Mouse (Mus musculus) heart, postnatal 10 days (tissue): Measurements from ENCODE around the gene Taf12. TPM values are rescaled to one million over a fixed set of nuclear protein-coding genes. Genes with fewer than 3 reads are reported as not detected.
"Not testable (repeated sequence)": the region's sequence is repeated elsewhere in the genome, so short reads cannot be mapped to it uniquely, and the experiment has no call there.

Experiments
- DNase-seq, 2 experiments: peaks; one replicate each; pipeline ENCODE4 v3.0.0; 2021
- intact Hi-C: fragments of 180-260 bp; cut with DNase I; formaldehyde crosslinking; loops from one replicate; pipeline ENCODE4 v1.15.1; 2025
- total RNA-seq, 2 experiments: library from RNA; stranded (reverse); gene quantifications; 2 replicates each; pipeline ENCODE4 v1.2.3; 2021

Gene Taf12
- total RNA-seq, 2 experiments from 2014 or later: 21.8 to 28.0 TPM

DNA sequence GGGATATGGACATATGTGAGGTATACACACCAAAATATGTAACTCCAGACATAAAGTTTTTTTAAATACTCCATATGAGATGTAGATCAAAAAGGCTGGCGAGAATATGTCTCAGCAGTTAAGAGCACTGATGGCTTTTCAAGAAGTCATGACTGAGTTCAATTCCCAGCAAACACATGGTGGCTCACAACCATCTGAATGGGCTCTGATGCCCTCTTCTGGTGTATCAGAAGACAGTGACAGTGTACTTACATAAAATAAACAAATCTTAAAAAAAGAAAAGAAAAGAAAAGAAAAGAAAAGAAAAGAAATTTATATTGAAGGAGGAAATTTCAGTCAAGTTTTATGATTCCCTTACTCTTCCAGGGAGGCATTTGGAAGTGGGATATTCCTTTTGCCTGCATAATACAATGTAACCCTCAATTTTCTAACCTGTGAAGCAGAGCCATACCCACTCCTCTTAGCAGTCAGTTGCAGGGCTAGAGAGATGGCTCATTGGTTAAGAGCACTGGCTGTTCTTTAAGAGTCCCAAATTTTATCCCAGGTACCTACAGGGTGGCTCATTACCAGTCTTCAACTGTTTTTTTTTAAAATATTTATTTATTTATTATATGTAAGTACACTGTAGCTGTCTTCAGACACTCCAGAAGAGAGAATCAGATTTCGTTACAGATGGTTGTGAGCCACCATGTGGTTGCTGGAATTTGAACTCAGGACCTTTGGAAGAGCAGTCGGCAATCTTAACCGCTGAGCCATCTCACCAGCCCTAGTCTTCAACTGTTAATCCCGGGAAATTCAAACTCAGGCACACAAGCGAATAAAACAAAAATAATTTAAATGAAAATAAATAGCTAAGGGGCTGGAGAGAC lies 5.1 kb upstream of the Taf12 start:
- intact Hi-C loops: no loop called here
- DNase-seq: no peak

DNA sequence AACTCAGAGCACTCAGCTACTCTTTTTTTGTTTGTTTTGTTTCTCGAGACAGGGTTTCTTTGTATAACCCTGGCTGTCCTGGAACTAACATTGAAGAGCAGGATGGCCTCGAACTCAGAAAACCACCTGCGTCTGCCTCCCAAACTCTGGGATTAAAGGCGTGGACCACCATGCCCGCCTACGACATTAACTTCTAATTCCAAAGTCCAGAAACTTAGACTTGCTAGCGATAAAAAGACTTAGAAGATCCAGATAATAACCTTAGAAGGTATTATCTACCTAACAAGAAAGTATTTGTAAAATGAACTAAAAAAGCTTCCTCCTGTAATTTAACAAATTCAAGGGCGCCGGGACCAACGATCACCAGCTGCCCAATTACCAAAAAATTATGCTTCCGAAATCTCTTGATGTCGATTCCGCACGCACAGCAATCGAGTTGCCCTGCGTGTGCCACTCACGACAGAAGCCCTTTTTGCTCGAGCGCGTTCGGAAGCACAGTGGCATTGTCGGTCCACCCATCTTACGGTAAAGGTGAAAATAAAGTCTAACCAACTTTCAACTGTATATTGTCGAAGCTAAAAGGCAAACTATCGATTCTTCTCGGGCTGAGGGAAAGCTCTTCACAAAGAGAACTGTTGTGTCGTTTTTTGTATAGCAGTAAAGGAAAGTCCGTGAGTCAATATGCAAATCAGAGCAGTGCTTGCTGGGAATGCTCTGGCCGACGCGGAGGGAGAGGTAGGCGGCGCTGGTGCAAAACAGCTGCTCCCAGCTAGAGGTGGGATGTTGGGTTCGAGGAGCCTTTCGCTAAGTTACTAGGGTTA lies 4.2 kb upstream of the Taf12 start:
- DNase-seq: peak; percentile 88 to 90
- intact Hi-C loops: loop anchor here (1.0 to 5.0 kb wide), 4 partner anchors 58 to 242 kb away; partner anchors contain the start of genes Phactr4, Sesn2 and Ythdf2

DNA sequence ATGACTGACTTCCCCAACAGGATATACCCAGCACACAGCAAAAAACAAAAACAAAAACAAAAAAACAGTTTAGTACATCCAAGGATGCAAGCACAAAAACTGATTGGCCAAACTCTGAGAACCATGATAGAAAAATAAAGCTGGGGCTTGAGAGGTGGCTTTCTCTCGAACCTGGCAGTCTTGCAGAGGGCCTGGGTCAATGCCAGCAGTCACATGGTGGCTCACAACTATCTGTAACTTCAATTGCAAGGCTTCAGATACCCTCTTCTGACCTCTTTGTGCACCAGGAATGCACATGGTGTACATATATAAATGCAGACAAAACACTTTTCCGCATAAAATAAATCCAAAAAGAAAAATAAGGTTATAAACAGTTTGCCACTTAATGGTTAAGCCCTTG lies 1.0 kb upstream of the Taf12 start:
- peak; percentile 23 to 36 for DNase-seq
- intact Hi-C loops: loop anchor here (5.0 kb wide), 3 partner anchors 74 to 239 kb away; partner anchors contain the start of genes Phactr4 and Sesn2

DNA sequence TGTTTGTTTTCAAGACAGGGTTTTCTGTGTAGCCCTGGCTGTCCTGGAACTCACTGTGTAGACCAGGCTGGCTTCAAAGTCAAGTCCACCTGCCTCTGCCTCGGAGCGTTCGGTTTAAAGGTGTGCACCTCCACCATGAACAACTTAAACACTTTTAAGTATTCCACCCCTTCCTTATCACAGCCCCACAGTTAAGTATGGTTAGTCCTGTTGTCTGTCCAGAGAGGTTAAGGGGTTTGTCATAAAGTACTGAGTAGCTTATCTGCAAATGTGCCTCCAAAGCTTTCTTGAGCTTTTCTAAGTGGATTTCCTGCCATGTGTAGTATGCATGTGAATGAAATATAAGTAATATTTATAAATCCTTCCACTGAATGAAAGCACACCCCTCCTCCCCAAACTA lies 1.8 kb downstream of the Taf12 start:
- intact Hi-C loops: loop anchor here (2.0 kb wide), 2 partner anchors 15 to 33 kb away; no protein-coding TSS in a partner anchor

DNA sequence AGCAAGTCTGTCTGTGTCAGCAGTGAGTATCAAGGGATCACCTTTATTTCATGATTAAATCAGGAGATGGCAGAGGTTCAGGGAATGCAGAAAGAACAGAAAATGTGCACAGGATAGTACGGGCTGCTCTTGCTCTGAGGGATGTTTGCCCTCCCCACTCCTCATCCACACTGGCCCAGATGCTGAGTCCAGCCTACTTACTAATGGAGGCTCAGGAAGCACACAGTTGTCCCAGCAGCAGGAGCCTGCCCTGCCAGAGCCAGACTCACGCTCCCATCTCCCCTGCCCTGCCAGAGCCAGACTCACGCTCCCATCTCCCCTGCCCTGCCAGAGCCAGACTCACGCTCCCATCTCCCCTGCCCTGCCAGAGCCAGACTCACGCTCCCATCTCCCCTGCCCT lies 14.7 kb downstream of the Taf12 start:
- DNase-seq, intact Hi-C loops: not testable (repeated sequence)

More for the DNA sequence above, 1.8 kb downstream of the Taf12 start:
- DNase-seq: no peak

DNA sequence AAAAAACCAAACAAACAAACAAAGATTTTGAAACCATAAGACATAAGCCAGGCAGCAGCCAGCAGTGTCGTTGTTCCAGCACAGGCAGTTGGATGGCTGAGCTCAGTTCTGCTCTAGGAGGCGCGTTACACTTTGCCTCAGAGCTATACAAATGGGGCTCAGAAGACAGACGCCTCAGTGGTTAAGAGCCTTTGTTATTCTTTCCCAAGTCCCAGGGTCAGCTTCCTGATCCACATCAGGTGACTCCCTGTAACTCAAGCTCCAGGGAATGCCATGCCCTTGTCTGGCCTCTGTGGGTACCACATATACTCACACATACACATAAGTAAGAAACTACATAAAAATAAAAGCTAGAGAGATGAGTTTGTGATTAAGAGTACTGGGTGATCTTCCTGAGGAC lies 16.9 kb downstream of the Taf12 start:
- intact Hi-C loops: loop anchor here (2.0 to 5.0 kb wide), 3 partner anchors 14 to 221 kb away; partner anchors contain the start of gene Sesn2
- no peak for DNase-seq

DNA sequence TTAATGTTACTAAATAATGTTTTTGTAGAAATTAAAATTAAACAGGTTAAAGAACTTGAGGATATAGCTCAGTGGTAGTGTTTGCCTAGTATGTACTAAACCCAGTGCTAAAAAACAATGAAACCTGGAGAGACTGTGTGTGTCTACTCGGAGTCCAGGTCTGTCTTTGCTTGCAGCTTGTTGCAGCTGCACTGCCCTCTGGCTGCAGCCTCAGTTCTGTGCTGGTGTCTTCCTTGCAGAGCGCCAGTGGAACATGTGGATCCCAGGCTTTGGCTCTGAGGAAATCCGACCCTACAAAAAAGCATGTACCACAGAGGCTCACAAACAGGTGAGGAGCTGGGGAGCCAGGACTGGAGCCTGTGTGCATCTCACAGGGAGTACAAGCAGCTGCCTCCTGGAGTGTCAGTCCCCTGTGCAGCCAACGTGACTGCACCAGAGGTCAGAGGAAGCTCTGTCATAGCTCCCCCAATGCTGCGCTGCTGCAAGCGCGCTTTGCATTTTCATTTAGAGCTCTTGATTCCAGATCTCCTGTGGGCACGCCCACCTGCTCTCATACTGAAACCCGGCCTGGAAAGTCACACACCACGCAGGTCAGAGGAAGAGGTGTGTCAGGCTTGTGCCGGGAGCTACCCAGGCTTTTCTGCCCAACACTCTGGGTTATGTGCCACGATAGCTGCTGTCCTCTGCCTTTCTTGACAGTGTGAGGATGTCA lies 17.6 kb downstream of the Taf12 start:
- intact Hi-C loops: loop anchor here (2.0 to 5.0 kb wide), 3 partner anchors 15 to 221 kb away; partner anchors contain the start of gene Sesn2
- no peak for DNase-seq

DNA sequence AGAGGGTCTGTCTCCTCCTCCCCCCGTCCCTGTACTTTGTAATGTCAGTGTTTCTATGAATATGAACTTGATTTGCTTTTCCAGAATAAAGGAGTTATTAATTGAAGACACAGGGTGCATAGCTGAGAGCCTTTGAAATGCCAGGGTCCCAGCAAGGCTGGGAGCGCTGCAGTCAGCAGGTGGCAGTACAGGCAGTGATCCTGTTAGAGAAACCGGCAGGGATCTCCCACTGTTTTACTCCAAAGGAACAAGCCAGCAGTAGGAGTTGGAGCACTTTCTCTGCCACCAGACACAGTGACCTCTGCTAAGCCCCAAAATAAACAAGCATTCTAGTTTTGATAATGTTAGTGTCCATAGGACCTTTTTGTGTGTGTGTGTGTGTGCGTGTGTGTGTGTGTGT lies 18.8 kb downstream of the Taf12 start:
- DNase-seq: peak; percentile 76 to 82
- intact Hi-C loops: loop anchor here (1.0 to 5.0 kb wide), 3 partner anchors 52 to 219 kb away; partner anchors contain the start of gene Sesn2

DNA sequence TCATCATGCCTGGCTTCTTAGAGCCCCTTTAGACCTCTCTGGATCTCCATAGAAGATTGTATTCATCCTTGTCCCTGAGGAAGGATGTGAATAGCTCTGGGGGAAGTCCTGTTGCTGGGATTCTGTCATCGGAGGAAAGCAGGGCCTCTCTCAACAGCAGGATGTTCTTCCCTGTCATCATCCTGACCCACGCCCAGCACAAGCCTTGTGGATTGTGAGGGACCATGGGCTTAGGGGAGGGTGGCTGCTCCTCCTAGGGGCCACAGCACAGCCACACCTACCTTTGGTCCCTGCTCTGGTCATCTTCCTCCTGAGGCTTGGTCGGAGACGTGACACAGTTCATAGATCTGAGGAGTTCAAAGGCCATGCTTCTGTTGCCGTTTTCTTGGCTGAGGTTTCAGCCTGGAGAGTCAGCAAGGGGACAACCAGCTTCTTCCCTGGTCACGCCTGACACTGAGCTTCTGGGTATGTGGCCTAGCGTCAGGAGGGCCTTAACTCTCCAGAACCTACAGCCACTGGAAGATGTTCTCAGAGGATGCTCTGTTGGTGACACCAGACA lies 19.6 kb downstream of the Taf12 start:
- intact Hi-C loops: loop anchor here (1.0 to 5.0 kb wide), 3 partner anchors 52 to 219 kb away; partner anchors contain the start of gene Sesn2
- peak in 1 of 2 experiments; percentile 22 for DNase-seq

DNA sequence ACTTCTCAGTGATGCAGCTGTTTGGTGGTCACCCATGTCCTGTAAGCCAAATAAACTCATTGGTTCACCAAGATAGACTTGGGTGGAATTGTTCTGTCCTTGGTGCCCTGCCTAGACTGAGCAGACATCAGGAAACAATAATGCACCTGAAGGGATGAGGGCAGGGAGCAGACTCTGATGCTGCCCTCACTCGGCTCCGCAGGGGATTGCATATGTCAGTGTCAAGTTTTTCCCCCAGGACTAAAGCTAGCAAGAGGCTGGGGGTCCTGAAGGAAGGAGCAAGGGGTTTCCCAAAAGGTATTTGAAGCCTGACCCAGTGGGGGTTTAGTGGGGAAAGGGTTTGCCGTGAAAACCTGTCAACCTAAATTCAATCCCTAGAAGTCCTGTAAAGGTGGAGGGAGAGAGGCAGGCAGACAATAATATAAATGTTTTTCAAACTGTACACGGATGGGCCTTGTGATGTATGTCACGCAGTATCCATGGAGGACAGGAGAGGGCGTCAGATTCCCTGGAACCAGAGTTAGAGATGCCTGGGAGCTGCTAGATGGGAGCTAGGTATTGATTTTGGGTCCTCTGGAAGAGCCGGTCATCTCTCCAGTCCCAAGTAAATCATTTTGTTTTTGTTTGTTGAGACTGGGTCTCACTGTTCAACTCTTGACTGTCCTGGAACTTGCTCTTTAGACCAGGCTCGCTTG lies 21.7 kb downstream of the Taf12 start:
- DNase-seq: no peak
- intact Hi-C loops: no loop called here

DNA sequence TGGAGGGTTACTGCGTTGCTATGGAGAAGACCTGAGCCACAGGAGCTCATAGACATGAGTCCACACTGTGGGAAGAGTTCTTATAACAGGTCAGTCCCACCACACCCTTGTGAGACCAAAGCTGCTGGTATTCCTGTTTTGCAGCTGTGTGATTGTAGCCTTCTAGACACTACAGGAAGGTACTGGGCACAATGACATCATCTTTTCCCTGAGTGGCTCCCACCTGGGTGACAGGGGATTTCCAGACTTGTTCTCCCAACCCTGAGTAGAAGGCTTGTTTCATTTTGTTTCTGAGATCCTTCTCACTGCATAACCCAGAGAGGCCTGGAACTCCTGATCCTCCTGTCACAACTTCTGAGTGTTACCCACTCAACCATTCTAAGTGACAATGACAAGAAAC lies 25.7 kb downstream of the Taf12 start:
- no peak for DNase-seq
- intact Hi-C loops: no loop called here

DNA sequence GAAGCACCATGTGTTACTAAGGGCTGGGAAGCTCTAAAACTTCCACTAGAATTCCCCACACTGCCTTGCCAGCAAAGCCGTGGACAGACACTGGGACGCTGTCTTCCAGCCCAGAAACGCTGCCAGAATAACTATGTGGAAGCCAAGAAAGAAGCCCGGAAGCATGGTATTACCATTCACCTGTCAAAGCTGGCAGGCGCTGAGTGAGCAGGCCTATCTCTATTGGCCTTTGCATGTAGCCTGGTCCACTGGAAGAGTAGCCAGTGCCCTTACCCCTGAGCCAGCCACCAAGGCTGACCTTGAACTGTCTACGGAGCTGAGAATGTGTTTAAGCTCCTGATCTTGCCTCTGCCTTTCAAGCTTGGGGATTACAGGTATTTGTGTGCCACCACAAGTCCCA lies 27.3 kb downstream of the Taf12 start:
- DNase-seq: peak; percentile 74 to 81
- intact Hi-C loops: no loop called here

DNA sequence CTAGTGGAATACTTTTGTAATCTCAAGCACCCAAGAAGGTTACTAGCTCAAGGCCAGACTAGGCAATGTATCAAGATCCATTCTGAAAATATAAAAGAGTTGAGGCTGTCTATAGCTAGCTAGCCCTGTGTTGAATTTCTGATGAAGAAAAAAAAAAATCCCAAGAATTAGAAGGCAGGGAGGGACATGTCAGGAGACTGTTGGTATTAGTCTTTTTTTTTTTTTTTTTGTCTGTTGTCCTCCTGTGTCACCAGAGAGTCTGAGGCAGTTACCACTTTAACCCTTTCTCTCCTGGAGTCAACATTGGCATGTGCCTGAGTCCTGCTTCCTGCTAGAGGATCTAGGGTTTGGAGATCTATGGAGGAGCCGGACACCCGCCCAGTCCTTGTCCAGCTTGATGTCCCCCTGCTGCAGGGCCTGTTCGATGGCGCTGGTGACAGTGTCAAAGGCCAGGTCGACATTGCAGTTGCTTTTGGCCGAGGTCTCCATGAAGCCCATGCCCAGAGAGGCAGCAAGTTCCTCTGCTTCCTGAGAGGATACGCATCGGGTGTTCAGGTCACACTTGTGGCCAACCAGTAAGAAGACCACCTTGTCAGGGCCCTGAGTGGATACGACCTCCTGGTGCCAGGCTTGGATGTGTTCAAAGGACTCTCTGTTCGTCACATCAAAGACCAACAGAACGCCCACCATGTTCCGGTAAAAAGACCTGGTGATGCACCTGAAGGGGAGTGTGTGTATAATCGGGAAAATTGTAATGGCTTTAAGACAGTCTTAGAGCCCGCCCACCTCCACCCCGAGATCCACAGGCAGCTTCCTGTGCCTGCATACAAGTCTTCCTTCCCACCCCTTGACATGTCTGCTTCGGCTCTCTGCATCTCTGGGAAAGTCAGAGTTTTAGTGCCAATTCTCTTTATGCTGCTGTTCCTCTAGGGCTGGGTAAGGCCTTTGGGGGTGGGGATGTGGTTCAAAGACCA lies 28.1 kb downstream of the Taf12 start:
- intact Hi-C loops: no loop called here
- DNase-seq: peak; percentile 22 to 35

DNA sequence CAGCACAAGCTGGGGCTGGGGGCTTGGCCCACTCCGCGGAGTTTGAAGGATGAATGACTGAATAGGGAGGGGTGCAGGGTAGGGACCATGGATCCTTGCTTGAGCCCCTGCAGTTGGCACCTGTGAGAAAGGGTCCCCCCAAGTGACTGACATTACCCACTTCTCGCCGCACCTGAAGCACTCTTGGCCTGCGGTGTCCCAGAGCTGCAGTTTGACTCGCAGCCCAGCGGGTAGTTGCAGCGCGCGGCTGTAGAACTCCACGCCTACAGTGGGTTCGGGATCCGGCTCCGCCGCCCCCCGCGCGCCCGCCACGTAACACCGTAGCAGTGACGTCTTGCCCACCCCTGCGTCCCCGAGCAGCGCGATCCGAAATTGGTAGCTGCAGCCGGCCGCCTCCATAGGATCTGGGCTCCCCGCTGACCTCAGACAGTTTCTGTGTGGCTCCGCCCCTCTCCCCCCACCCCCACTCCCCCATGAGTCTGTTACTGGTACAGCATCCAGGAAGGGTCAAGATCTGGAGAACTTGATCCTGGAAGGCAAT lies 28.8 kb downstream of the Taf12 start, which contains the start of gene Rab42:
Rab42 (minus strand) TSS at position 447 of the 541 bp plus-strand sequence.
- DNase-seq: peak; percentile 57 to 68
- intact Hi-C loops: no loop called here

DNA sequence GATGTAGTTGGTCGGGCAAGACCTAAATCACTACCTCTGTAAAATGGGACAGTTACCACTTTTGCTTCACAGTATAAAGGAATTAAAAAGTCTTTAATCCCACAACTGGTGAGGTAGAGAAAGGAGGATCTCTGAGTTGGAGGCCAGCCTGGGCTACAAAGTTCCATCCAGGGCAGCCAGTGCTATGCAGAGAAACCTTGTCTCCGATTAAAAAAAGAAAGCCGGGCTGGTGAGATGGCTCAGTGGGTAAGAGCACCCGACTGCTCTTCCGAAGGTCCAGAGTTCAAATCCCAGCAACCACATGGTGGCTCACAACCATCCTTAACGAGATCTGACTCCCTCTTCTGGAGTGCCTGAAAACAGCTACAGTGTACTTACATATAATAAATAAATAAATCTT lies 29.3 kb downstream of the Taf12 start:
- DNase-seq, intact Hi-C loops: not testable (repeated sequence)

DNA sequence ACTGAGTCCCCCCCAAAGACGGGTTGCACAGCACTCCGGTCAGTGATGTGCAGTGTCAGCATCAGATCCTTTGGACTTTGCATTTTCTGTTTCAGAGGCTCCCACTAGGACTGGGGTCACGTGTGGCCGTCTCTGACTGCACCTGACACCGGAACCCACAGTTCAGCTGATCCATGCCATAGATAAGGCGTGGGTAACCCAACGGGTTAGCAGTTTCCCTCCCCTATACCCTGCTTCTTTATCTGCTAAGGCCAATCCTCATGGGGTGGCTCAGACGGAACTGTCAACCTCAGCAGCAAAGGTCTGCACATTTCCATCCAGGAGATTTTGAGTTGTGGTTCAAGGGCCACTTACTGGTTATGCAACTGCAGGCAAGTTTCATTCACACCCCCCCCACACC lies 31.1 kb downstream of the Taf12 start:
- DNase-seq: no peak
- intact Hi-C loops: no loop called here

DNA sequence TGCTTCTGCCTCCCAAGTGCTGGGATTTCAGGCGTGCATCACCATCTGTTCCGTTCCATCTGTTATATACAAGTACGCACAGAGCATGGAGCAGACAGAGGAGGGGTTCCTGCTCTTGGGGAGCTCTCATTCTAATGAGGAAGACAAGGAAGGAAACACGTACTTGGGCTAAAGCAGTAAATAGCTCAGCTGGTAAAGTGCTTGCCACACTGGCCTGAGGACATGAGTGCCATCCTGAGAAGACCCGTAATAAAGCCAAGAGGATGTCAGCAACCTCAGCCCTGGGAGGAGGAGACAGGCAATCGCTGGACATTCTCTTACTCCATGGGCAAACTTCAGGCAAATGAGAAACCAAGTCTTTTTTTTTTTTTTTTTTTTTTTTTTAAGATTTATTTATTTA lies 31.8 kb downstream of the Taf12 start:
- no peak for DNase-seq
- intact Hi-C loops: no loop called here
